Mouse (Mus musculus): ENCODE results near the gene Rnf41. TPM values are rescaled to one million over a fixed set of nuclear protein-coding genes. Genes with fewer than 3 reads are reported as not detected.
A peak's percentile ranks its signal among the peaks of the same experiment; 100 is the strongest.

The Rnf41 gene
- polyA plus RNA-seq, 1 experiment from 2014 or later, result 33.2 TPM

DNA sequence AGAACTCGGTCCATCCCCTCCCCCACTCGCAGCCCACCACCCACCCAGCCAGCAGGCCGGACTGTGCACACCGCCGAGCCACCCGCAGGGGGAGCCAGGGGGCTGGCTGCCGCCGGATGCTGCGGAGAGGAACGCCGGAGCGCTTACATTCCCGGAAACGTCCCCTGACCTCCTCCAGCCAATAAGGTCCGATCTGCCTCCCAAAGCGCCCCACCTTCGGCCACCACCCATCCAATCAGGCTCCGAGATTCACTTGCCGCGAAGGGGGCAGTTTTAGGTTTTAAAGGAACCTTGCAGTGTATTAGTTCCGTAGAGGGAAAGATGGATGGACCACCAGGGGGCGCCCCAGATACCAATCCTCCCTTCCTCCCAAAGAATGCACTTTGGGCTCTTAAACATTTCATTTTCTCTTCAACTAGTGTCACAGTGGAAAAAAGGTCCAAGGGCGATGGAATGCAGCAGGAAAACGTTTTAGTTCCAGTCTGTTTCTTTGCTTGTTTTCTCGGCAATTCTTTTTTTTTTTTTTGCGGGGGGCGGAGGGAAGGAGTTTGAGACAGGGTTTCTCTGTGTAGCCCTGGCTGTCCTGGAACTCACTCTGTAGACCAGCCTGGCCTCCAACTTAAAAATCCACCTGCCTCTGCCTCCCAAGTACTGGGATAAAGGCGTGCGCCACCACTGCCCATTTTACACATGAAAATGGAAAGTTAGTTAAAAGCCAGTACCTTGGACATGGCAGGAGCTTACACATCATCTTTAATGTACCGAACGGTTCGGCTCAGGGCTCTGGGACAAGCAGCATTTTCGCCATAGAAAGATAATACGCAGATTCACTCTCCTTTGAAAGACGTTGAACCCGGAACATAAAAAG, 1.5 kb upstream of the Rnf41 start:
- H3K9ac ChIP-seq, result peak overlapping the region; percentile 84
- H3K4me1 ChIP-seq, result peaks cover 45% of the 10 kb centered on the region
- 0 out of 2 replicates have a peak, but pooled peaks cover 3% of the 10 kb centered on the region for H3K36me3 ChIP-seq
- peak overlapping the region; percentile 96 for H3K4me2 ChIP-seq
- ATAC-seq (ENCODE audit: insufficient read depth, low FRiP score, low read depth), result peak; percentile 91
- no peaks in the 10 kb centered on the region for H3K9me3 ChIP-seq
- peak overlapping the region; percentile 92 for H3K4me3 ChIP-seq (replicated peaks)
- peak overlapping the region; percentile 96 for H3K27ac ChIP-seq
- no peaks in the 10 kb centered on the region for H3K27me3 ChIP-seq (replicated peaks)
- 4% methylated on average over 36 of the region's 36 CpGs for WGBS

DNA sequence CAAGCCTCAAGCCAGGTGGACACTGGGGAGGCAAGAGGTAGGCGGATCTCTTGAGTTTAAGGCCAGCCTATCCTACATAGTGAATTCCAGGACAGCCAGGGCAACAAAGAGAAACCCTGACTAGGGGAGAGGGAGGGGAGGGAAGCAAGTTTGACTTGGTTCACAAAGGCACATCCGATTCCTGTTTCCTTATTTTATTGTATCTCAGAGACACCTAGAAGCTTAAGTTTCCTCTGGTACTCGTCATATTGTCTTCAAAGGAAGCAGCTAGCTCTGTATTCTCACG, 954 bp upstream of the Rnf41 start:
- Histone ChIP-seq H3K27ac (peak overlapping the region; percentile 96), H3K9me3 (no peaks in the 10 kb centered on the region), H3K4me2 (peak overlapping the region; percentile 94), H3K4me3 (replicated peaks) (peak overlapping the region; percentile 92), H3K27me3 (replicated peaks) (no peaks in the 10 kb centered on the region), H3K9ac (no peak overlapping the region), H3K36me3 (0 out of 2 replicates have a peak, but pooled peaks cover 3% of the 10 kb centered on the region), H3K4me1 (peaks cover 46% of the 10 kb centered on the region)
- no peak for ATAC-seq (ENCODE audit: insufficient read depth, low FRiP score, low read depth)
- whole genome bisulfite sequencing, result 21% methylated on average over 4 of the region's 4 CpGs

DNA sequence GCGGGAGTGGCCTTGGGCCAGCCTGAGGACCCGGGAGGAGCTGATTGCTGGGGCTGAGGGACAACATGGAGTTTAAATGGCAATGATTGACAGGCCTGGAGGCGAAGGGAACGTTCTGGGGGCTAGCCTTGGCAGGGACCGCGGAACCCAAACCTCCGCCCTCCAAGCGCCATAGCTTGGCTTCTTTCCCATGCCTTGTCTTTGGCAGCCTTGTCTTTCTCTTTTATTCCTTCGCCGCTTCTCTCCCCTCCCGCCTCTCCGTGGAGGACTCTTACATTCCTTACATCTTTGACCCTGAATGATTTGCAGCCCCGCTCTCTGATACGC, 561 bp downstream of the Rnf41 start:
- peak overlapping the region; percentile 92 for H3K4me3 ChIP-seq (replicated peaks)
- H3K4me1 ChIP-seq, result peaks cover 46% of the 10 kb centered on the region
- no peak for ATAC-seq (ENCODE audit: insufficient read depth, low FRiP score, low read depth)
- H3K27ac ChIP-seq, result peak overlapping the region; percentile 96
- H3K27me3 ChIP-seq (replicated peaks), result no peaks in the 10 kb centered on the region
- WGBS, result under 1% methylated on average over 14 of the region's 14 CpGs
- peak overlapping the region; percentile 94 for H3K4me2 ChIP-seq
- peaks cover 5% of the 10 kb centered on the region for H3K36me3 ChIP-seq
- no peaks in the 10 kb centered on the region for H3K9me3 ChIP-seq
- H3K9ac ChIP-seq, result peak overlapping the region; percentile 86; the same call in 1 of the 2 replicates

DNA sequence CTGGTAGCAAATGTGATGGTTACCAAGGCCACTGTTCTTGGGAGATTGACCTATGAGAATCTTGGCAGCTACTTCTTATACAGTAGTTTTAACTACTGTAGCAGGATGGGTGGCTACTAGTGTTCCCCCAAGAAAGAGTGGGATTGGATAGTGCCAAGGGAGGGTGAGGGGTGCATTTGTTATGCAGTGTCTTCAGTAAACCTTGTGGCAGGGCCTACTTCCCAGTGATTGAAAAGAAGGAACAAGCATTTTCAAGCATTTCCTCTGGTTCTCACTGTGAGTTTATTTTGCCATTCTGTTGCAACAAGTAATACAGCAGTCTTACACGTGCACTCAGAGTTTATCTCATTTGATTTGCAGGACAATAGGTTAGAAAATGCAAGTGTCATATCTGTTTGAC, 1.1 kb downstream of the Rnf41 start:
- Histone ChIP-seq H3K9me3 (no peaks in the 10 kb centered on the region), H3K36me3 (peaks cover 10% of the 10 kb centered on the region), H3K4me2 (peak overlapping the region; percentile 94), H3K27ac (peak overlapping the region; percentile 96; the same call in 1 of the 2 replicates), H3K27me3 (replicated peaks) (no peaks in the 10 kb centered on the region), H3K4me1 (peaks cover 46% of the 10 kb centered on the region), H3K4me3 (replicated peaks) (peak overlapping the region; percentile 92), H3K9ac (peak overlapping the region; percentile 86; the same call in 1 of the 2 replicates)
- no peak for ATAC-seq (ENCODE audit: insufficient read depth, low FRiP score, low read depth)
- WGBS, result 15% methylated on average over 1 of the region's 1 CpGs

DNA sequence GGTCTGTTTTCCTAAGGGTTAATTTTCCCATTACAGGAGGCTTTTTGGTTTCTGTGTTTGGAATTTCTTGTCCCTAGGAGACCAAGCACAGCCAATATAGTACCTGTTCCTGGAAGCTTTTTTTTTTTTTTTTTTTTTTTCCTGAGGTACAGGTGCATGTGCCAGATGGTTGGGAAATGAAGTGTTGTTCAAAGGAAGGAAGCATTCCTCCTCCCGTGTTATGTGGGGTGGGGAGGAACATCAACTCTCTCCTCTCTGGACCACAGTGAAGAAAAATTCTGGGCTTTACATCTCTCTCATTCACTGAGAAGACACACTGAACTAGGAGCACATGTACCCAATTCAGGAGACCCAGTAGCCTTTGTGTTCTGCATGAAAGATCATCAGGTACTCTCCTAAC, 1.6 kb downstream of the Rnf41 start:
- Histone ChIP-seq H3K27ac (no peak overlapping the region), H3K4me2 (peak overlapping the region; percentile 94), H3K27me3 (replicated peaks) (no peaks in the 10 kb centered on the region), H3K4me3 (replicated peaks) (no peak overlapping the region), H3K36me3 (peaks cover 11% of the 10 kb centered on the region), H3K9me3 (no peaks in the 10 kb centered on the region), H3K4me1 (peaks cover 45% of the 10 kb centered on the region), H3K9ac (no peak overlapping the region)
- 44% methylated on average over 1 of the region's 1 CpGs for WGBS
- ATAC-seq (ENCODE audit: insufficient read depth, low FRiP score, low read depth), result no peak

DNA sequence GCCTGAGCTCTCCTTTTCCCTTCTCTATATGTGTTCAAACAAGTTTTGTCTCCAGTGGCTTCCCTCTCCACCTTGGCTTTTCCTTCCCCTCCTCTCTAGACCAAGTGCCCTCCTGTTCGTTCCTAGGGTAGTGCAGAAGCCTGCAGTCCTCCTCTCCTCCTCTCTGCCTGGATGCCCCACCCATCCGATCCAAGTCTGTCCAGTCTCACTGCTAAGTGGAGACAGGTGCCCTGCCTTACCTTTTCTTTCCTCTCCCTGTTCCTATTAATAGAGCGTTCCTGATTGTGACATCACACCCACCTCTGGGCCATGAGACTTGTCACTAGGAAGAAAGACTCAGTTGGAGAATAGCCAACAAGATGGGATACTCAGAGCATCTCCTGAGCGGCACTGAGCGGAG, 3.4 kb downstream of the Rnf41 start:
- Histone ChIP-seq H3K4me2 (no peak overlapping the region), H3K9me3 (no peaks in the 10 kb centered on the region), H3K27me3 (replicated peaks) (no peaks in the 10 kb centered on the region), H3K9ac (no peak overlapping the region), H3K27ac (no peak overlapping the region), H3K4me3 (replicated peaks) (no peak overlapping the region), H3K4me1 (peaks cover 35% of the 10 kb centered on the region), H3K36me3 (peaks cover 15% of the 10 kb centered on the region)
- WGBS, result 87% methylated on average over 5 of the region's 5 CpGs
- ATAC-seq (ENCODE audit: insufficient read depth, low FRiP score, low read depth), result no peak

DNA sequence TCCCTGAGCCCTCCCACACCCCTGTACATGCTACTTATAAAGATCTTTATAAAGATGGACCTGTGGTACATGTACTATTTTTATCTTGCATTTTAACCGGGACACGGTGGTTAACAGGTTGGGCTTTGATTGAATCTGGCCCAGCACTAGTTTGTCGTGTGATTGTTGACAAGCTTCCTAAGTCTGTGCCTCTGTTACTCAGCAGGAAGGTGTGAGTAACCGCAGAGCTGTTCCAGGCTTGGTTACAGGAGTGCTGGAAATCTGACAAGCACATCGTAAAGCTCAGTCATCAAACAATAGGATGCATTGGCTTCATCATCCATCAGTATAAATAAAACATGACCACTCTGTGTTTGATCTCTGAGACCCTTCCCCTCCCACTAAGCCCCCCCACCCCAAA, 11.0 kb downstream of the Rnf41 start:
- H3K4me2 ChIP-seq, result no peak overlapping the region
- H3K9me3 ChIP-seq, result no peaks in the 10 kb centered on the region
- H3K27me3 ChIP-seq (replicated peaks), result no peaks in the 10 kb centered on the region
- H3K4me3 ChIP-seq (replicated peaks), result no peak overlapping the region
- WGBS, result 63% methylated on average over 5 of the region's 5 CpGs
- ATAC-seq (ENCODE audit: insufficient read depth, low FRiP score, low read depth), result no peak
- no peak overlapping the region for H3K27ac ChIP-seq
- H3K4me1 ChIP-seq, result no peaks in the 10 kb centered on the region
- H3K9ac ChIP-seq, result no peak overlapping the region
- H3K36me3 ChIP-seq, result peaks cover 31% of the 10 kb centered on the region

DNA sequence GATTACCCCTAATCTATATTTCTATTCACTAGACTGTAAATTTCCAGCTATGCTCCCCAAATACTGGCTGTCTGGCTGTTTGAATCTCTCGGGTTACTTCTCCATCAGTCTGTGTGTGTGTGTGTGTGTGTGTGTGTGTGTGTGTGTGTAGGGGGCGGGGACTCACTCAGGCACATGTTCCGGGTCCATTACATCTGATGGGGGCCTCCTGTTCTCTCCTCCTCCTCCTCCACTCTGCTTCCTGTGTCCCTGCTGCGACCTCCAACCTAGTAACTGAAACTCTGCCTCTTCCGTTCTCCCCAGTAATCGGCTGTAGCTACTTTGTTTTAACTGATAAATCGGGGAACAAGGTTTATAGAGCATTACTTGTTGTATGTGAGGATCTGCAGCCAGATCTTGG, 13.1 kb downstream of the Rnf41 start:
- H3K27ac ChIP-seq, result no peak overlapping the region
- no peak overlapping the region for H3K4me3 ChIP-seq (replicated peaks)
- H3K27me3 ChIP-seq (replicated peaks), result no peaks in the 10 kb centered on the region
- H3K9ac ChIP-seq, result no peak overlapping the region
- 30% methylated on average over 7 of the region's 7 CpGs for WGBS
- H3K9me3 ChIP-seq, result no peaks in the 10 kb centered on the region
- H3K4me1 ChIP-seq, result no peaks in the 10 kb centered on the region
- no peak overlapping the region for H3K4me2 ChIP-seq
- ATAC-seq (ENCODE audit: insufficient read depth, low FRiP score, low read depth), result no peak
- H3K36me3 ChIP-seq, result peaks cover 35% of the 10 kb centered on the region

DNA sequence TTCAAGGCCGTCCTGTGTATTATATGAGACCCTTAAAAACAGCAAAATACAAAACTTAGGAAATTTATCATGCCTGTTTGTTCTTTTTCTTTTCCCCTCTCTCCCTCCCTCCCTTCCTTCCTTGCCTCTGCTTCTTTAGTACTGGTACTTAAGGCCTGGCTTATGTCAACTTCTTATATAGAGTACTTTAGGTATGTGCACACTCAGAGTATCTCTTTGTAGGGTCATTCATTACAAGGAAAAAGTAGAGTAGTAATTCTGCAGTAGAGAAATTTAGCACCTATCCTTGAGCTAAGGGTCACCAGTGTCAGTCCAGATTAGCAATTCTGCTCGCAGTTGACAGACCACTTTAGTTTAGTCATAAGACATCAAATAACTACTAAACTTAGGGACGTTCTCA, 13.8 kb downstream of the Rnf41 start:
- ATAC-seq (ENCODE audit: insufficient read depth, low FRiP score, low read depth), result no peak
- no peaks in the 10 kb centered on the region for H3K9me3 ChIP-seq
- H3K4me3 ChIP-seq (replicated peaks), result no peak overlapping the region
- H3K4me2 ChIP-seq, result no peak overlapping the region
- 78% methylated on average over 3 of the region's 3 CpGs for WGBS
- no peak overlapping the region for H3K9ac ChIP-seq
- H3K27me3 ChIP-seq (replicated peaks), result no peaks in the 10 kb centered on the region
- no peaks in the 10 kb centered on the region for H3K4me1 ChIP-seq
- H3K27ac ChIP-seq, result no peak overlapping the region
- peaks cover 37% of the 10 kb centered on the region for H3K36me3 ChIP-seq

DNA sequence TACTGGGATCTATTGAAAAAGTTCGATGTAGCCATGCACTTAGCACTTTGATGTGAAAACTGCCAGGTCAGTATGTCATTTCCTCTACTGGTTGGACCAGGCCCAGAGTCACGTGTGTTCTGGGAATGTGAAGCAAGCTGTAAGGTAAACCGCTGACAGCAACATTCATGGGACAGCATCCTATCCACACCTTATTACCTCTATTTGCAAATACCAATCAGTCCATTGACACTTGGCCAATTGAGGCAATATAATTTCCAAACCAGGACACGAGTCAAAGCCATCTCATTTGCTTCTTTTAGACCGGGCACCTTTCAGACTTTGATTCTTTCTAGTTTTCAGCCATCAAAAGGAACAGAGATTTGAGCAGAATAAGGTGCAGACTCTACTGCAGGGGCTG, 17.6 kb downstream of the Rnf41 start:
- no peaks in the 10 kb centered on the region for H3K9me3 ChIP-seq
- H3K4me2 ChIP-seq, result no peak overlapping the region
- H3K27ac ChIP-seq, result no peak overlapping the region
- H3K4me3 ChIP-seq (replicated peaks), result no peak overlapping the region
- H3K9ac ChIP-seq, result no peak overlapping the region
- H3K36me3 ChIP-seq, result peaks cover 18% of the 10 kb centered on the region
- WGBS, result 88% methylated on average over 5 of the region's 5 CpGs
- ATAC-seq (ENCODE audit: insufficient read depth, low FRiP score, low read depth), result no peak
- H3K4me1 ChIP-seq, result no peaks in the 10 kb centered on the region
- H3K27me3 ChIP-seq (replicated peaks), result no peaks in the 10 kb centered on the region

DNA sequence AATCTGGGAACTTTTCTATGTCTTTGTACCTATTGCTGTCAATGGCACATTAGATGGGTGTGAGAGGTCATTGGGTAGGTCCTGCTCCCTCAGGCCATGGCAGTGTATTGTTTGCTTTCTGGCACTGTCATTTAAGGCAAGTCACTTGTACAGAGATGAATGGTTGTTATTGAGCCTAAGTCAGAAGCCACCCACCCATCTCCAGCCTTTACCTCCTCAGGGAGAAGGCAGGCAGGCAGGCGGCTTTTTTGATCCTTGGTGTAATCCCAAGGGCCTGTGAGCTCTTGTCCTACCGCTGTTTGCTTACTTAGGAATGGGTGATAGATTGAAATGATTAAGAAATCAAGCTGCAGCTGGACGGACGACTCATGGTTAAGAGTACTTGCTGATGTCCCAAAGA, 18.0 kb downstream of the Rnf41 start:
- H3K27me3 ChIP-seq (replicated peaks), result no peaks in the 10 kb centered on the region
- no peaks in the 10 kb centered on the region for H3K9me3 ChIP-seq
- no peaks in the 10 kb centered on the region for H3K4me1 ChIP-seq
- H3K27ac ChIP-seq, result no peak overlapping the region
- 71% methylated on average over 4 of the region's 4 CpGs for WGBS
- no peak overlapping the region for H3K9ac ChIP-seq
- no peak for ATAC-seq (ENCODE audit: insufficient read depth, low FRiP score, low read depth)
- H3K4me2 ChIP-seq, result no peak overlapping the region
- no peak overlapping the region for H3K4me3 ChIP-seq (replicated peaks)
- peaks cover 19% of the 10 kb centered on the region for H3K36me3 ChIP-seq

DNA sequence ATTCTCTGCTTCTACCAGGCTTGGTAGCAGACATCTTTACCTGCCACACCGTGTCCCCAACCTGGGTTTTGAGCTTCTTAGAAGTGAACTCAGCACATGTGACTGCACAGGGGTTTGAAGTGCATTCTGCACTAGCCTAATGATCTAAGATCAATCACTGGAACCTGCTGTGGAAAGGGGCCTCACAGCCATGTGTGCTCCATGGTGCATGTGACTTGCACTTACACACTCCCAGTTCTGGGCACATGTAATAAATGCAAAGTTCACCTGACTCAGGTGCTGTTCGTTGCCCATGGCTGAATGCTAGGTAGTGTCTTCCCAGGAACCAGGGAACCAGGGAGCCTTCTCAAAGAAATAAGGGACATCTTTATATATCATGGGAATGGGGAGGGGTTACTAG, 22.0 kb downstream of the Rnf41 start:
- Histone ChIP-seq H3K4me3 (replicated peaks) (no peak overlapping the region), H3K27me3 (replicated peaks) (no peaks in the 10 kb centered on the region), H3K9me3 (no peaks in the 10 kb centered on the region), H3K4me2 (no peak overlapping the region), H3K4me1 (no peaks in the 10 kb centered on the region), H3K9ac (no peak overlapping the region), H3K27ac (no peak overlapping the region), H3K36me3 (peaks cover 38% of the 10 kb centered on the region)
- WGBS, result 96% methylated on average over 2 of the region's 2 CpGs
- ATAC-seq (ENCODE audit: insufficient read depth, low FRiP score, low read depth), result no peak

DNA sequence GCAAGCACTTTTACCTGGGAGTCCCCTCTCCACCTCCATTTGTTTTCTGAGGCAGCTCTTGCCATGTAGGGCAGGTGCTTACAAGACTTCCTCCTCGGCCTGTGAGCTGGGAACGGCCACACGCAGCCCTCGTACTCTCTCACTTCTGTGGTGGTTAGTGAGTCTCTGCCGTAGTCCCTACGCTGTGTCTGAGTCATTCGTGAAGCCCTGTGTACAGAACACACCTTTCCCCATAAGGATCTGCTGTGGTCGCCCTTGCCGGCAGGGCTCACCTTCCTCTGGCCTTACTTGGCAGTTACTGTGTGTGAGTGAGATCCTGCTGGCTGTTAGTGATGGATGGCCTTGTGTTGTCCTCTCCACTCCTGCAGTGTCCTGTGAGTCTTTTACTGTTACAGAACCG, 23.2 kb downstream of the Rnf41 start:
- H3K9me3 ChIP-seq, result no peaks in the 10 kb centered on the region
- 80% methylated on average over 10 of the region's 10 CpGs for WGBS
- H3K36me3 ChIP-seq, result peaks cover 40% of the 10 kb centered on the region
- H3K27ac ChIP-seq, result no peak overlapping the region
- 0 out of 2 replicates have a peak, but pooled peaks cover 3% of the 10 kb centered on the region for H3K4me1 ChIP-seq
- no peak overlapping the region for H3K4me3 ChIP-seq (replicated peaks)
- no peaks in the 10 kb centered on the region for H3K27me3 ChIP-seq (replicated peaks)
- no peak overlapping the region for H3K9ac ChIP-seq
- no peak overlapping the region for H3K4me2 ChIP-seq
- no peak for ATAC-seq (ENCODE audit: insufficient read depth, low FRiP score, low read depth)
